25 mouse cellular contexts compared by ENCODE assay signal in genomic region chr16:96788286-96788685, GRCm38 (mm10).
DNase-seq lines count a peak whose midpoint lies in the region; ATAC-seq and TF ChIP-seq lines count a peak whose summit lies in the region.
"Had no signal": no experiment of that assay in that cellular context is flagged by ENCODE, and none has a peak within 500 bp of the region (broad histone marks: within the 10 kb centered on the region; RNA-seq: fewer than 3 reads in every experiment).

No protein-coding gene starts in this region.

- no peak for TF ChIP-seq CTCF in lung, embryonic 14.5 days (IDR thresholded peaks at IDR 0.05; ENCODE audit: low read depth)

- H3K9ac ChIP-seq in forebrain, embryonic 14.5 days (ENCODE audit: low read length): no peak overlapping the region
- no peak overlapping the region for H3K9ac ChIP-seq in lung, embryonic 14.5 days
- H3K9ac ChIP-seq: heart, embryonic 13.5 days; hindbrain, embryonic 15.5 days; kidney, embryonic 15.5 days; limb, embryonic 12.5 days had no signal

- H3K4me3 ChIP-seq in forebrain, embryonic 14.5 days (ENCODE audit: low read depth, low read length): no peak overlapping the region
- no peak overlapping the region for H3K4me3 ChIP-seq in forebrain, embryonic 10.5 days
- no peak overlapping the region for H3K4me3 ChIP-seq in lung, embryonic 14.5 days (ENCODE audit: low read depth, low read length)
- H3K4me3 ChIP-seq: heart, embryonic 13.5 days; hindbrain, embryonic 15.5 days; kidney, embryonic 15.5 days; limb, embryonic 12.5 days; megakaryocyte, embryonic 14.5 days had no signal

- 0 out of 2 replicates have a peak, but pooled peaks have one; percentile 32 for ATAC-seq in forebrain, embryonic 14.5 days
- no peak for ATAC-seq in lung, embryonic 14.5 days (ENCODE audit: insufficient read depth)
- ATAC-seq: CD4-positive, CD25-positive, alpha-beta regulatory T cell, adult 4 months had no signal

- no peaks in the 10 kb centered on the region for H3K27me3 ChIP-seq in forebrain, embryonic 14.5 days (replicated peaks; ENCODE audit: control insufficient read depth, insufficient read depth, low read length)
- H3K27me3 ChIP-seq in forebrain, embryonic 10.5 days (ENCODE audit: poor library complexity, severe bottlenecking): no peaks in the 10 kb centered on the region
- H3K27me3 ChIP-seq in lung, embryonic 14.5 days (ENCODE audit: insufficient read depth, low read length): no peaks in the 10 kb centered on the region
- H3K27me3 ChIP-seq: heart, embryonic 13.5 days; hindbrain, embryonic 15.5 days; kidney, embryonic 15.5 days; limb, embryonic 12.5 days; megakaryocyte, embryonic 14.5 days had no signal

- H3K9me3 ChIP-seq in forebrain, embryonic 14.5 days (replicated peaks; ENCODE audit: control insufficient read depth, low read length): no peaks in the 10 kb centered on the region
- H3K9me3 ChIP-seq in forebrain, embryonic 10.5 days: no peaks in the 10 kb centered on the region
- H3K9me3 ChIP-seq in lung, embryonic 14.5 days (ENCODE audit: low read depth, low read length): no peaks in the 10 kb centered on the region
- H3K9me3 ChIP-seq: heart, embryonic 13.5 days; hindbrain, embryonic 15.5 days; kidney, embryonic 15.5 days; limb, embryonic 12.5 days; megakaryocyte, embryonic 14.5 days had no signal

- no peak overlapping the region for H3K4me2 ChIP-seq in forebrain, embryonic 14.5 days (ENCODE audit: low read length)
- H3K4me2 ChIP-seq in lung, embryonic 14.5 days: no peak overlapping the region
- H3K4me2 ChIP-seq: heart, embryonic 13.5 days; hindbrain, embryonic 15.5 days; kidney, embryonic 15.5 days; limb, embryonic 12.5 days; liver, embryonic 11.5 days had no signal

- WGBS in forebrain, embryonic 14.5 days: 23% methylated on average over 5 of the region's 5 CpGs
- 78% methylated on average over 5 of the region's 5 CpGs for WGBS in forebrain, embryonic 10.5 days
- WGBS in lung, embryonic 14.5 days: 62% methylated on average over 5 of the region's 5 CpGs

- H3K4me1 ChIP-seq in forebrain, embryonic 14.5 days (ENCODE audit: control insufficient read depth, insufficient read depth, low read length): peaks cover 4% of the 10 kb centered on the region; the same call in 1 of the 2 replicates
- 0 out of 2 replicates have a peak, but pooled peaks cover 4% of the 10 kb centered on the region for H3K4me1 ChIP-seq in forebrain, embryonic 10.5 days
- H3K4me1 ChIP-seq in lung, embryonic 14.5 days (ENCODE audit: insufficient read depth): no peaks in the 10 kb centered on the region
- H3K4me1 ChIP-seq: heart, embryonic 13.5 days; kidney, embryonic 15.5 days; megakaryocyte, embryonic 14.5 days had no signal

- peak; percentile 67 for DNase-seq in forebrain, embryonic 14.5 days (ENCODE audit: low spot score)
- DNase-seq in forebrain, embryonic 10.5 days (ENCODE audit: extremely low spot score, low spot score): no peak
- DNase-seq in lung, embryonic 14.5 days: peak; percentile 46
- no peak for DNase-seq in lung, postnatal 14 days
- peak; percentile 50 for DNase-seq in retina, postnatal 1 day
- DNase-seq in retina, embryonic 14.5 days (ENCODE audit: low spot score): no peak
- no peak for DNase-seq in testis, postnatal 14 days (ENCODE audit: low spot score)
- DNase-seq: adrenal gland, postnatal 25 days; cerebellum, adult 18-20 months; cerebellum, postnatal 10 days; gastrocnemius, postnatal 10 days; heart, postnatal 10 days; kidney, adult 18-20 months; kidney, postnatal 25 days; lung, postnatal 4 days; right cerebral cortex, postnatal 4 days; thymus, postnatal 4 days had no signal

- H3K36me3 ChIP-seq in forebrain, embryonic 14.5 days (ENCODE audit: control insufficient read depth, insufficient read depth, low read length): no peaks in the 10 kb centered on the region
- H3K36me3 ChIP-seq in forebrain, embryonic 10.5 days (replicated peaks): no peaks in the 10 kb centered on the region
- no peaks in the 10 kb centered on the region for H3K36me3 ChIP-seq in lung, embryonic 14.5 days (ENCODE audit: insufficient read depth)
- H3K36me3 ChIP-seq: heart, embryonic 13.5 days; kidney, embryonic 15.5 days; limb, embryonic 12.5 days had no signal

- no peak overlapping the region for H3K27ac ChIP-seq in forebrain, embryonic 14.5 days (ENCODE audit: low read depth, low read length)
- H3K27ac ChIP-seq in forebrain, embryonic 10.5 days: no peak overlapping the region
- no peak overlapping the region for H3K27ac ChIP-seq in lung, embryonic 14.5 days (ENCODE audit: low read depth)
- H3K27ac ChIP-seq: heart, embryonic 13.5 days; kidney, embryonic 15.5 days; limb, embryonic 12.5 days; stomach, postnatal 0 days had no signal

Comparison
In these comparisons a context has a peak if more than half of its experiments do, and no peak if none do; other contexts are left out.
1. DNase-seq: peak in forebrain, embryonic 14.5 days (single experiment), lung, embryonic 14.5 days (single experiment) and retina, postnatal 1 day (single experiment); none in forebrain, embryonic 10.5 days (single experiment), lung, postnatal 14 days (single experiment), retina, embryonic 14.5 days (single experiment) and testis, postnatal 14 days (single experiment).